Comparison of ENCODE assay signal across 24 mouse cellular contexts in genomic region chr17:78763272-78763671, GRCm38 (mm10). TPM values are rescaled to one million over a fixed set of nuclear protein-coding genes. Genes with fewer than 3 reads are reported as not detected.
DNase-seq lines count a peak whose midpoint lies in the region; ATAC-seq lines count a peak whose summit lies in the region.
"Had no signal": no experiment of that assay in that cellular context is flagged by ENCODE, and none has a peak within 500 bp of the region (broad histone marks: within the 10 kb centered on the region; RNA-seq: fewer than 3 reads in every experiment).

No protein-coding gene starts in this region.

- DNase-seq in lung, postnatal 36 days, result peak; percentile 22
- DNase-seq in lung, postnatal 14 days, result no peak
- no peak for DNase-seq in layer of hippocampus, adult 8-10 months (ENCODE audit: low spot score in 2 of 2)
- DNase-seq in hindbrain, embryonic 11.5 days (ENCODE audit: low spot score), result no peak
- DNase-seq: adrenal gland, adult 8-10 months; adrenal gland, postnatal 14 days; adrenal gland, postnatal 36 days; B cell, adult 2 months; cerebellum, adult 11-12 months; cerebellum, adult 2 months; cerebellum, adult 9-10 months; cerebellum, postnatal 10 days; cerebellum, postnatal 25 days had no signal

- H3K36me3 ChIP-seq in hindbrain, embryonic 11.5 days (ENCODE audit: control insufficient read depth, insufficient read depth, low read length), result no peaks in the 10 kb centered on the region

- no peak overlapping the region for H3K4me2 ChIP-seq in hindbrain, embryonic 11.5 days (replicated peaks; ENCODE audit: low read depth, low read length)
- H3K4me2 ChIP-seq: embryonic facial prominence, embryonic 12.5 days; forebrain, embryonic 13.5 days; forebrain, embryonic 15.5 days had no signal

- peak; percentile 37; the same call in 1 of the 2 replicates for ATAC-seq in granulocyte monocyte progenitor cell, adult 5-6 weeks (replicated peaks; ENCODE audit: poor library complexity, severe bottlenecking)
- peak; percentile 68; the same call in 1 of the 2 replicates for ATAC-seq in megakaryocyte progenitor cell, adult 5-6 weeks (replicated peaks; ENCODE audit: poor library complexity)
- ATAC-seq in hindbrain, embryonic 11.5 days (ENCODE audit: low FRiP score), result no peak
- ATAC-seq: activated CD4-positive, CD25-positive, alpha-beta regulatory T cell, adult 4 months; CD4-positive, CD25-positive, alpha-beta regulatory T cell, adult 4 months; forebrain, embryonic 13.5 days; forebrain, embryonic 15.5 days; Patski had no signal

- H3K9me3 ChIP-seq in hindbrain, embryonic 11.5 days (ENCODE audit: control insufficient read depth, low read length), result no peaks in the 10 kb centered on the region
- H3K9me3 ChIP-seq: embryonic facial prominence, embryonic 10.5 days; embryonic facial prominence, embryonic 12.5 days; forebrain, embryonic 13.5 days; forebrain, embryonic 15.5 days; G1E had no signal

- no peak overlapping the region for H3K4me3 ChIP-seq in hindbrain, embryonic 11.5 days (ENCODE audit: low read depth, low read length)
- H3K4me3 ChIP-seq: embryonic facial prominence, embryonic 10.5 days; embryonic facial prominence, embryonic 12.5 days; forebrain, embryonic 13.5 days; forebrain, embryonic 15.5 days had no signal

- no peaks in the 10 kb centered on the region for H3K27me3 ChIP-seq in hindbrain, embryonic 11.5 days (ENCODE audit: control insufficient read depth, insufficient read depth, low read length)
- H3K27me3 ChIP-seq: CH12.LX; embryonic facial prominence, embryonic 12.5 days; forebrain, embryonic 13.5 days; forebrain, embryonic 15.5 days; Patski had no signal

- no peak overlapping the region for H3K27ac ChIP-seq in hindbrain, embryonic 11.5 days (ENCODE audit: low read depth, low read length)
- H3K27ac ChIP-seq: embryonic facial prominence, embryonic 10.5 days; embryonic facial prominence, embryonic 12.5 days; forebrain, embryonic 13.5 days; forebrain, embryonic 15.5 days had no signal

- no peaks in the 10 kb centered on the region for H3K4me1 ChIP-seq in hindbrain, embryonic 11.5 days (replicated peaks; ENCODE audit: control insufficient read depth, insufficient read depth, low read length)
- H3K4me1 ChIP-seq: embryonic facial prominence, embryonic 10.5 days; embryonic facial prominence, embryonic 12.5 days; forebrain, embryonic 13.5 days; forebrain, embryonic 15.5 days had no signal

- H3K9ac ChIP-seq in hindbrain, embryonic 11.5 days (ENCODE audit: low read depth, low read length), result no peak overlapping the region
- H3K9ac ChIP-seq: embryonic facial prominence, embryonic 12.5 days; forebrain, embryonic 13.5 days; forebrain, embryonic 15.5 days had no signal

- 97% methylated on average over 5 of the region's 5 CpGs for WGBS in hindbrain, embryonic 11.5 days

RNA-seq across cellular contexts. Expression of gene Strn, which starts 26.3 kb away (rescaled TPM):
- total RNA-seq in granulocyte monocyte progenitor cell, adult 5-6 weeks (2014; fragmentation: Nextera tagmentation), result 12.9 and 17.9 TPM in 2 replicates
- 31.3 and 34.9 TPM in 2 replicates for total RNA-seq in granulocyte monocyte progenitor cell, adult 5-6 weeks (2017)
- 21.0 and 21.9 TPM in 2 replicates for total RNA-seq in megakaryocyte progenitor cell, adult 5-6 weeks (2015)
- 35.2 and 42.5 TPM in 2 replicates for total RNA-seq in megakaryocyte progenitor cell, adult 5-6 weeks (2017)
- 10 to 100 TPM; 50.2 to 59.6 (median 54.6) TPM for total RNA-seq in layer of hippocampus, adult 8-10 months (2022)
- 7.4 and 7.9 TPM in 2 replicates for polyA plus RNA-seq in hindbrain, embryonic 11.5 days (2014; fragmentation: Nextera tagmentation; extraction: Ambion mirVana)
